In genomic region chr15:24124241-24124640, GRCm38 (mm10) we compare ENCODE assay signal across 25 mouse cellular contexts.
"Had no signal": no experiment of that assay in that cellular context is flagged by ENCODE, and none has a peak within 500 bp of the region (broad histone marks: within the 10 kb centered on the region; RNA-seq: fewer than 3 reads in every experiment).

No protein-coding gene starts in this region.

- H3K4me1 ChIP-seq: heart, embryonic 10.5 days; heart, embryonic 12.5 days; hindbrain, embryonic 10.5 days; hindbrain, embryonic 12.5 days; hindbrain, embryonic 15.5 days; kidney, embryonic 15.5 days; limb, embryonic 13.5 days; limb, embryonic 15.5 days had no signal

- H3K9ac ChIP-seq: heart, embryonic 12.5 days; hindbrain, embryonic 12.5 days; hindbrain, embryonic 15.5 days; kidney, embryonic 15.5 days; limb, embryonic 13.5 days; limb, embryonic 15.5 days had no signal

- H3K4me3 ChIP-seq: gastrocnemius, adult 2 months; heart, embryonic 10.5 days; heart, embryonic 12.5 days; hindbrain, embryonic 10.5 days; hindbrain, embryonic 12.5 days; hindbrain, embryonic 15.5 days; kidney, embryonic 15.5 days; limb, embryonic 13.5 days; limb, embryonic 15.5 days had no signal

- H3K27ac ChIP-seq: gastrocnemius, adult 2 months; heart, embryonic 10.5 days; hindbrain, embryonic 10.5 days; hindbrain, embryonic 12.5 days; hindbrain, embryonic 15.5 days; hindbrain, postnatal 0 days; kidney, embryonic 15.5 days; kidney, postnatal 0 days; limb, embryonic 13.5 days; limb, embryonic 15.5 days had no signal

- H3K36me3 ChIP-seq: heart, embryonic 10.5 days; heart, embryonic 12.5 days; hindbrain, embryonic 10.5 days; hindbrain, embryonic 12.5 days; hindbrain, embryonic 15.5 days; kidney, embryonic 15.5 days; limb, embryonic 13.5 days; limb, embryonic 15.5 days had no signal

- H3K27me3 ChIP-seq: heart, embryonic 12.5 days; hindbrain, embryonic 12.5 days; hindbrain, embryonic 15.5 days; kidney, embryonic 15.5 days; limb, embryonic 13.5 days; limb, embryonic 15.5 days had no signal

- H3K4me2 ChIP-seq: heart, embryonic 12.5 days; hindbrain, embryonic 12.5 days; hindbrain, embryonic 15.5 days; kidney, embryonic 15.5 days; limb, embryonic 13.5 days; limb, embryonic 15.5 days had no signal

- ATAC-seq: hindbrain, postnatal 0 days; intestine, embryonic 16.5 days had no signal

- H3K9me3 ChIP-seq: hindbrain, embryonic 10.5 days; hindbrain, embryonic 12.5 days; hindbrain, embryonic 15.5 days; kidney, embryonic 15.5 days; limb, embryonic 13.5 days; limb, embryonic 15.5 days had no signal

- DNase-seq: gastrocnemius, adult 2 months; gastrocnemius, postnatal 10 days; gastrocnemius, postnatal 25 days; heart, adult 18-20 months; heart, postnatal 10 days; heart, postnatal 4 days; kidney, adult 11 months; kidney, adult 2 months; kidney, adult 9 months; kidney, postnatal 14 days; kidney, postnatal 36 days; layer of hippocampus, adult 9-11 months; layer of hippocampus, postnatal 36 days; left cerebral cortex, postnatal 4 days had no signal
